Comparison of ENCODE assay signal across 12 mouse cellular contexts in genomic region chr13:95583237-95584189, GRCm38 (mm10). TPM values are rescaled to one million over a fixed set of nuclear protein-coding genes. Genes with fewer than 3 reads are reported as not detected.
DNase-seq lines count a peak whose midpoint lies in the region; ATAC-seq and TF ChIP-seq lines count a peak whose summit lies in the region.
"Had no signal": no experiment of that assay in that cellular context is flagged by ENCODE, and none has a peak within 500 bp of the region (broad histone marks: within the 10 kb centered on the region; RNA-seq: fewer than 3 reads in every experiment).

No protein-coding gene starts in this region.

- ATAC-seq in forebrain, embryonic 11.5 days (replicated peaks; ENCODE audit: low FRiP score), result 0 out of 2 replicates have a peak, but pooled peaks have one; percentile 36
- ATAC-seq in lung, embryonic 14.5 days (ENCODE audit: insufficient read depth), result peak; percentile 78
- ATAC-seq in forebrain, embryonic 13.5 days, result peak; percentile 59; the same call in 1 of the 2 replicates
- ATAC-seq in midbrain, embryonic 15.5 days (replicated peaks), result peak; percentile 93
- ATAC-seq in kidney, embryonic 15.5 days (replicated peaks; ENCODE audit: low FRiP score), result no peak
- ATAC-seq: activated CD4-positive, CD25-positive, alpha-beta regulatory T cell, adult 4 months had no signal

- WGBS in forebrain, embryonic 11.5 days, result 69% methylated on average over 19 of the region's 19 CpGs
- WGBS in forebrain, embryonic 10.5 days, result 71% methylated on average over 19 of the region's 19 CpGs
- WGBS in lung, embryonic 14.5 days, result 41% methylated on average over 19 of the region's 19 CpGs
- WGBS in forebrain, embryonic 13.5 days, result 58% methylated on average over 19 of the region's 19 CpGs
- 49% methylated on average over 19 of the region's 19 CpGs for WGBS in midbrain, embryonic 15.5 days
- 76% methylated on average over 19 of the region's 19 CpGs for WGBS in kidney, embryonic 15.5 days

- no peak overlapping the region for H3K4me2 ChIP-seq in forebrain, embryonic 11.5 days (ENCODE audit: low read depth, low read length, severe bottlenecking)
- H3K4me2 ChIP-seq in lung, embryonic 14.5 days, result peak overlapping the region; percentile 16; the same call in 1 of the 2 replicates
- H3K4me2 ChIP-seq in forebrain, embryonic 13.5 days, result no peak overlapping the region
- peak overlapping the region; percentile 33 for H3K4me2 ChIP-seq in midbrain, embryonic 15.5 days
- no peak overlapping the region for H3K4me2 ChIP-seq in kidney, embryonic 15.5 days

- no peak overlapping the region for H3K9ac ChIP-seq in forebrain, embryonic 11.5 days (ENCODE audit: low read length)
- H3K9ac ChIP-seq in lung, embryonic 14.5 days, result no peak overlapping the region
- no peak overlapping the region for H3K9ac ChIP-seq in forebrain, embryonic 13.5 days
- no peak overlapping the region for H3K9ac ChIP-seq in midbrain, embryonic 15.5 days
- no peak overlapping the region for H3K9ac ChIP-seq in kidney, embryonic 15.5 days

- TF ChIP-seq CTCF in lung, embryonic 14.5 days (IDR thresholded peaks at IDR 0.05; ENCODE audit: low read depth), result no peak

- no peaks in the 10 kb centered on the region for H3K9me3 ChIP-seq in forebrain, embryonic 11.5 days (ENCODE audit: control insufficient read depth, low read length)
- H3K9me3 ChIP-seq in forebrain, embryonic 10.5 days, result no peaks in the 10 kb centered on the region
- no peaks in the 10 kb centered on the region for H3K9me3 ChIP-seq in lung, embryonic 14.5 days (ENCODE audit: low read depth, low read length)
- no peaks in the 10 kb centered on the region for H3K9me3 ChIP-seq in forebrain, embryonic 13.5 days (replicated peaks)
- no peaks in the 10 kb centered on the region for H3K9me3 ChIP-seq in midbrain, embryonic 15.5 days
- H3K9me3 ChIP-seq in kidney, embryonic 15.5 days (replicated peaks), result no peaks in the 10 kb centered on the region

- no peak for DNase-seq in forebrain, embryonic 11.5 days (ENCODE audit: low spot score)
- no peak for DNase-seq in forebrain, embryonic 10.5 days (ENCODE audit: extremely low spot score, low spot score)
- DNase-seq in lung, embryonic 14.5 days, result peak; percentile 62
- DNase-seq in lung, postnatal 4 days, result no peak
- DNase-seq: liver; thymus, postnatal 4 days had no signal

- peaks cover 4% of the 10 kb centered on the region; the same call in 1 of the 2 replicates for H3K4me1 ChIP-seq in forebrain, embryonic 11.5 days (replicated peaks; ENCODE audit: control insufficient read depth, insufficient read depth, low read length)
- peaks cover 6% of the 10 kb centered on the region for H3K4me1 ChIP-seq in forebrain, embryonic 10.5 days
- H3K4me1 ChIP-seq in lung, embryonic 14.5 days (ENCODE audit: insufficient read depth), result no peaks in the 10 kb centered on the region
- H3K4me1 ChIP-seq in forebrain, embryonic 13.5 days, result peaks cover 6% of the 10 kb centered on the region; the same call in 1 of the 2 replicates
- peaks cover 11% of the 10 kb centered on the region for H3K4me1 ChIP-seq in midbrain, embryonic 15.5 days
- no peaks in the 10 kb centered on the region for H3K4me1 ChIP-seq in kidney, embryonic 15.5 days

- H3K4me3 ChIP-seq in forebrain, embryonic 11.5 days (ENCODE audit: low read depth, low read length), result no peak overlapping the region
- H3K4me3 ChIP-seq in forebrain, embryonic 10.5 days, result no peak overlapping the region
- no peak overlapping the region for H3K4me3 ChIP-seq in lung, embryonic 14.5 days (ENCODE audit: low read depth, low read length)
- H3K4me3 ChIP-seq in forebrain, embryonic 13.5 days, result no peak overlapping the region
- no peak overlapping the region for H3K4me3 ChIP-seq in midbrain, embryonic 15.5 days
- H3K4me3 ChIP-seq in kidney, embryonic 15.5 days (replicated peaks), result no peak overlapping the region
- H3K4me3 ChIP-seq: megakaryocyte, embryonic 14.5 days had no signal

- H3K27ac ChIP-seq in forebrain, embryonic 11.5 days (ENCODE audit: low read depth, low read length), result no peak overlapping the region
- no peak overlapping the region for H3K27ac ChIP-seq in forebrain, embryonic 10.5 days
- H3K27ac ChIP-seq in lung, embryonic 14.5 days (ENCODE audit: low read depth), result no peak overlapping the region
- H3K27ac ChIP-seq in forebrain, embryonic 13.5 days, result no peak overlapping the region
- H3K27ac ChIP-seq in midbrain, embryonic 15.5 days, result 0 out of 2 replicates have a peak overlapping the region, but pooled peaks have one; percentile 53
- H3K27ac ChIP-seq in kidney, embryonic 15.5 days, result no peak overlapping the region

- H3K27me3 ChIP-seq in forebrain, embryonic 11.5 days (ENCODE audit: control insufficient read depth, insufficient read depth, low read length), result no peaks in the 10 kb centered on the region
- no peaks in the 10 kb centered on the region for H3K27me3 ChIP-seq in forebrain, embryonic 10.5 days (ENCODE audit: poor library complexity, severe bottlenecking)
- no peaks in the 10 kb centered on the region for H3K27me3 ChIP-seq in lung, embryonic 14.5 days (ENCODE audit: insufficient read depth, low read length)
- no peaks in the 10 kb centered on the region for H3K27me3 ChIP-seq in forebrain, embryonic 13.5 days
- H3K27me3 ChIP-seq in midbrain, embryonic 15.5 days (replicated peaks), result no peaks in the 10 kb centered on the region
- H3K27me3 ChIP-seq in kidney, embryonic 15.5 days, result no peaks in the 10 kb centered on the region

- H3K36me3 ChIP-seq in forebrain, embryonic 11.5 days (ENCODE audit: control insufficient read depth, insufficient read depth, low read length), result no peaks in the 10 kb centered on the region
- H3K36me3 ChIP-seq in forebrain, embryonic 10.5 days (replicated peaks), result no peaks in the 10 kb centered on the region
- no peaks in the 10 kb centered on the region for H3K36me3 ChIP-seq in lung, embryonic 14.5 days (ENCODE audit: insufficient read depth)
- H3K36me3 ChIP-seq in forebrain, embryonic 13.5 days (ENCODE audit: poor library complexity, severe bottlenecking), result no peaks in the 10 kb centered on the region
- H3K36me3 ChIP-seq in midbrain, embryonic 15.5 days (replicated peaks), result no peaks in the 10 kb centered on the region
- H3K36me3 ChIP-seq in kidney, embryonic 15.5 days, result no peaks in the 10 kb centered on the region

RNA-seq across cellular contexts. Expression of gene F2r, which starts 34.8 kb away (rescaled TPM):
- 121 and 122 TPM in 2 replicates for polyA plus RNA-seq in forebrain, embryonic 11.5 days (2014; fragmentation: Nextera tagmentation; extraction: Ambion mirVana)
- polyA plus RNA-seq in forebrain, embryonic 10.5 days (2016; fragmentation: Nextera tagmentation; extraction: Ambion mirVana), result 106 and 110 TPM in 2 replicates
- polyA plus RNA-seq in lung, embryonic 14.5 days (2014; fragmentation: Nextera tagmentation; extraction: Ambion mirVana), result 109 and 110 TPM in 2 replicates
- 92.3 and 95.1 TPM in 2 replicates for polyA plus RNA-seq in forebrain, embryonic 13.5 days (2015; fragmentation: Nextera tagmentation; extraction: Ambion mirVana)
- 59.5 and 60.9 TPM in 2 replicates for polyA plus RNA-seq in midbrain, embryonic 15.5 days (2015; fragmentation: Nextera tagmentation; extraction: Ambion mirVana)
- polyA plus RNA-seq in kidney, embryonic 15.5 days (2015; fragmentation: Nextera tagmentation; extraction: Ambion mirVana), result 126 TPM in 2 replicates

RNA-seq across cellular contexts. Expression of gene F2rl1, which starts 58.5 kb away (rescaled TPM):
- polyA plus RNA-seq in forebrain, embryonic 11.5 days (2014; fragmentation: Nextera tagmentation; extraction: Ambion mirVana), result 0.12 TPM in 1 of 2 replicates, not detected in the other
- 0.16 TPM in 1 of 2 replicates, not detected in the other for polyA plus RNA-seq in forebrain, embryonic 10.5 days (2016; fragmentation: Nextera tagmentation; extraction: Ambion mirVana)
- 4.1 and 4.5 TPM in 2 replicates for polyA plus RNA-seq in lung, embryonic 14.5 days (2014; fragmentation: Nextera tagmentation; extraction: Ambion mirVana)
- 0.08 TPM in 1 of 2 replicates, not detected in the other for polyA plus RNA-seq in forebrain, embryonic 13.5 days (2015; fragmentation: Nextera tagmentation; extraction: Ambion mirVana)
- 0.14 and 0.15 TPM in 2 replicates for polyA plus RNA-seq in midbrain, embryonic 15.5 days (2015; fragmentation: Nextera tagmentation; extraction: Ambion mirVana)
- 7.8 and 8.5 TPM in 2 replicates for polyA plus RNA-seq in kidney, embryonic 15.5 days (2015; fragmentation: Nextera tagmentation; extraction: Ambion mirVana)
- polyA plus RNA-seq: neural tube, embryonic 14.5 days had no signal

Comparison
In these comparisons a context has a peak if more than half of its experiments do, and no peak if none do; other contexts are left out.
1. H3K4me2 ChIP-seq: peak in lung, embryonic 14.5 days (single experiment) and midbrain, embryonic 15.5 days (single experiment); none in forebrain, embryonic 11.5 days (single experiment), forebrain, embryonic 13.5 days (single experiment) and kidney, embryonic 15.5 days (single experiment).